Mouse (Mus musculus) lung, embryonic 15.5 days (tissue): Measurements from ENCODE around the gene Ints13. TPM values are rescaled to one million over a fixed set of nuclear protein-coding genes. Genes with fewer than 3 reads are reported as not detected.

ENCODE experiments used
- ATAC-seq: fragments of 200-750 bp; cut with Nextera tagmentation; 2 replicates; pipeline ENCODE4 v1.8.0; 2017; ENCODE audit warnings: moderate number of reproducible peaks, borderline replicate concordance; ENCODE audit not compliant: low FRiP score, low TSS enrichment; ENCODE audit errors: extremely low read depth
- H3K27ac ChIP-seq: fragments of 300-500 bp; sonication (generic); 2 replicates; pipeline ENCODE4 v1.5.1; 2015; ENCODE audit warnings: moderate library complexity, mild to moderate bottlenecking, inconsistent platforms
- H3K27me3 ChIP-seq: fragments of 300-500 bp; sonication (generic); 2 replicates; pipeline ENCODE4 v1.6.1; 2015; ENCODE audit warnings: inconsistent platforms
- H3K36me3 ChIP-seq: fragments of 300-500 bp; sonication (generic); 2 replicates; pipeline ENCODE4 v1.6.1; 2015; ENCODE audit warnings: inconsistent platforms
- H3K4me1 ChIP-seq: fragments of 300-500 bp; sonication (generic); 2 replicates; pipeline ENCODE4 v1.6.1; 2015; ENCODE audit warnings: inconsistent platforms
- H3K4me2 ChIP-seq: fragments of 300-500 bp; sonication (generic); 2 replicates; pipeline ENCODE4 v1.6.1; 2015; ENCODE audit warnings: inconsistent platforms, mild to moderate bottlenecking, moderate library complexity
- H3K4me3 ChIP-seq: fragments of 300-500 bp; sonication (generic); 2 replicates; pipeline ENCODE4 v1.5.1; 2015; ENCODE audit warnings: mild to moderate bottlenecking, inconsistent platforms
- H3K9ac ChIP-seq: fragments of 300-500 bp; sonication (generic); 2 replicates; pipeline ENCODE4 v1.6.1; 2015; ENCODE audit warnings: inconsistent platforms
- H3K9me3 ChIP-seq: fragments of 300-500 bp; sonication (generic); 2 replicates; pipeline ENCODE4 v1.6.1; 2016; ENCODE audit warnings: inconsistent platforms
- WGBS: fragments of 180-500 bp; shearing (Covaris S2); methylation state at CpG from one replicate; pipeline ENCODE4 v1.1.7; 2015; 5-methylcytosine and 5-hydroxymethylcytosine counted together
- polyA plus RNA-seq: library from polyadenylated mRNA; unstranded; fragments of >200 nt; fragmentation: Nextera tagmentation; extraction: Ambion mirVana; gene quantifications from 2 replicates; pipeline ENCODE4 v1.2.1, GENCODE M21; 2015

The Ints13 gene
- polyA plus RNA-seq, 1 experiment from 2014 or later = 77.9 TPM

DNA sequence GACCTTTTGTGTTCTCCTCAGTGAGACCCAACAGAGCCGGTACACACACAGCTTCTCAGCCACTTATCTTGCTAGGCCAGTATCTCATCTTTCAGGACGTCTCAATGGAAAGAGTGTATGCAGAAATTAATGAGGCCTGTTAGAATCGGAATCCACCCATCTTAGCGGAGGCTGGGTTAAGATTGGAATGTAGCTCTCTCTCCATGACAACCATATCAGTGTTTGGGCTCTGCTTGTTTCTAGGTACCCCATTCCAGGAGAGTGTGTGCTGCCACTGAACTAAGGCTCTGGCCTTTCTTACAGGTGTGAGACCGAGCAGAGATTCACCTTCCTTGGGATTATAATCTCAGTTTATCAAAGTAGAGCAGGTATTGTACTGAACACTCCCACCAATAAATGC is 63.7 kb downstream of the Ints13 start:
- no peaks in the 10 kb centered on the region for H3K27me3 ChIP-seq
- ATAC-seq = peak; percentile 20; the same call in 1 of the 2 replicates
- no peak overlapping the region for H3K27ac ChIP-seq
- H3K36me3 ChIP-seq = no peaks in the 10 kb centered on the region
- no peak overlapping the region for H3K4me2 ChIP-seq
- H3K9ac ChIP-seq = no peak overlapping the region
- no peaks in the 10 kb centered on the region for H3K9me3 ChIP-seq
- 21% methylated on average over 5 of the region's 5 CpGs for WGBS
- peaks cover 15% of the 10 kb centered on the region for H3K4me1 ChIP-seq
- no peak overlapping the region for H3K4me3 ChIP-seq

GRCm38 (mm10) chr6:146513384-146513783 is 64.3 kb downstream of the Ints13 start:
- H3K36me3 ChIP-seq = no peaks in the 10 kb centered on the region
- peak; percentile 60; the same call in 1 of the 2 replicates for ATAC-seq
- 33% methylated on average over 8 of the region's 8 CpGs for WGBS
- H3K4me2 ChIP-seq = no peak overlapping the region
- H3K9ac ChIP-seq = no peak overlapping the region
- H3K27me3 ChIP-seq = no peaks in the 10 kb centered on the region
- peaks cover 15% of the 10 kb centered on the region for H3K4me1 ChIP-seq
- H3K9me3 ChIP-seq = no peaks in the 10 kb centered on the region
- H3K27ac ChIP-seq = no peak overlapping the region
- no peak overlapping the region for H3K4me3 ChIP-seq

GRCm38 (mm10) chr6:146511511-146511910 is 66.1 kb downstream of the Ints13 start:
- H3K4me2 ChIP-seq = no peak overlapping the region
- no peak for ATAC-seq
- 82% methylated on average over 8 of the region's 8 CpGs for WGBS

GRCm38 (mm10) chr6:146509891-146510290 is 67.7 kb downstream of the Ints13 start:
- Histone ChIP-seq H3K9me3 (no peaks in the 10 kb centered on the region), H3K27ac (no peak overlapping the region), H3K36me3 (no peaks in the 10 kb centered on the region), H3K9ac (no peak overlapping the region), H3K4me3 (no peak overlapping the region), H3K4me2 (no peak overlapping the region), H3K27me3 (no peaks in the 10 kb centered on the region), H3K4me1 (peaks cover 15% of the 10 kb centered on the region)
- no peak for ATAC-seq
- 81% methylated on average over 2 of the region's 2 CpGs for WGBS

More at GRCm38 (mm10) chr6:146511511-146511910, 66.1 kb downstream of the Ints13 start:
- Histone ChIP-seq H3K27ac (no peak overlapping the region), H3K4me1 (peaks cover 15% of the 10 kb centered on the region), H3K36me3 (no peaks in the 10 kb centered on the region), H3K9ac (no peak overlapping the region), H3K9me3 (no peaks in the 10 kb centered on the region), H3K4me3 (no peak overlapping the region), H3K27me3 (no peaks in the 10 kb centered on the region)

DNA sequence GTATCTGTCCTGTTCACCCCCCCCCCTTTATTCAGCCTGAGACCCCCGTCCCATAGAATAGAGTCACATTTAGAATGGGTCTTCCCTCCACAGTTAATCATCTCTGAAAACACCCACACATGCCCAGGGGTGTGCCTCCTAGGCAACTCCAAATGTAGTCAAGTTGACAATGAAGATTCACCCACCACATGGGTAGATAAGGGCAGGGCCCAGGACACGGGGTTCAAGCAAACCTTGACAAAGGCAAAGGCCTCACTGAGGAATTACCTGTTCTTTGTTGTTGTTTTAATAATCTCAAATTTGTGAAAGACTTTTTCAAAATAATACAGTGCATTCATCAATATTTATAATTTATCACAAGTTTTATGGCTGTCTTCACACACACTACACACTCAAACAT is 73.2 kb downstream of the Ints13 start:
- ATAC-seq = no peak
- WGBS = 78% methylated on average over 2 of the region's 2 CpGs
- no peaks in the 10 kb centered on the region for H3K36me3 ChIP-seq
- H3K4me1 ChIP-seq = peaks cover 11% of the 10 kb centered on the region; the same call in 1 of the 2 replicates
- no peak overlapping the region for H3K4me3 ChIP-seq
- no peak overlapping the region for H3K27ac ChIP-seq
- H3K9ac ChIP-seq = no peak overlapping the region
- no peaks in the 10 kb centered on the region for H3K9me3 ChIP-seq
- 0 out of 2 replicates have a peak, but pooled peaks cover 6% of the 10 kb centered on the region for H3K27me3 ChIP-seq
- no peak overlapping the region for H3K4me2 ChIP-seq

DNA sequence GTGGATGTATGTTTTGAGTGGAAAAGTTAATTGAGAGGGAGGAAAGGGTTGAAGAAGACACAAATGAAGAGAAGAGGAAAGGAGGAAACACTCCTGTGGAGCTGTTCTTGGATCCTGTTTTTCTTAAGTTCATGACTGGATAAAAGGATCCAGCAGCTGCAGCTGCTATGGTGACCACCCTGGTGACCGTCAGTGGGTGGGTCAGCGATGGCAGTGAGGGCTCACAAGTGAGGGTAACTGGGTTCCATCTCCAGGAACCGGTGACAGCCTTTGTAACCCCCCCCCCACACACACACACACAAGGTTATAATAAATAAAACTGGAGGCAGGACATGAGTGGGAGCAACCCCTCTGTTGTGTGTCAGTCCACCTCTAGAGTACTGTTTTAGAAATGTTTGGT is 74.8 kb downstream of the Ints13 start:
- H3K4me3 ChIP-seq = peak overlapping the region; percentile 78
- no peak for ATAC-seq
- 32% methylated on average over 3 of the region's 3 CpGs for WGBS
- H3K27me3 ChIP-seq = 0 out of 2 replicates have a peak, but pooled peaks cover 6% of the 10 kb centered on the region
- no peak overlapping the region for H3K27ac ChIP-seq
- peaks cover 11% of the 10 kb centered on the region; the same call in 1 of the 2 replicates for H3K4me1 ChIP-seq
- no peaks in the 10 kb centered on the region for H3K36me3 ChIP-seq
- H3K9ac ChIP-seq = no peak overlapping the region; the same call in 1 of the 2 replicates
- H3K4me2 ChIP-seq = peak overlapping the region; percentile 92
- H3K9me3 ChIP-seq = no peaks in the 10 kb centered on the region

- peaks cover 11% of the 10 kb centered on the region; the same call in 1 of the 2 replicates for H3K4me1 ChIP-seq
- WGBS = under 1% methylated on average over 65 of the region's 70 CpGs
- 0 out of 2 replicates have a peak, but pooled peaks cover 6% of the 10 kb centered on the region for H3K27me3 ChIP-seq
- H3K9me3 ChIP-seq = no peaks in the 10 kb centered on the region
- H3K4me3 ChIP-seq = peak within 1 kb of the TSS; percentile 78
- H3K9ac ChIP-seq = peak within 1 kb of the TSS; percentile 59
- no peaks in the 10 kb centered on the region for H3K36me3 ChIP-seq
- peak within 1 kb of the TSS; percentile 72 for H3K27ac ChIP-seq
- peak; percentile 97 for ATAC-seq
- peak within 1 kb of the TSS; percentile 92 for H3K4me2 ChIP-seq
Observed at GRCm38 (mm10) chr6:146501866-146502804, 75.5 kb downstream of the Ints13 start, which contains the start of gene Itpr2. TSS of gene Itpr2 (minus strand) at chr6:146502223.

GRCm38 (mm10) chr6:146501316-146501865 is 76.2 kb downstream of the Ints13 start:
- Histone ChIP-seq H3K9ac (peak overlapping the region; percentile 59), H3K4me1 (peaks cover 11% of the 10 kb centered on the region; the same call in 1 of the 2 replicates), H3K27me3 (0 out of 2 replicates have a peak, but pooled peaks cover 6% of the 10 kb centered on the region), H3K4me3 (peak overlapping the region; percentile 78), H3K27ac (peak overlapping the region; percentile 72), H3K36me3 (no peaks in the 10 kb centered on the region), H3K4me2 (peak overlapping the region; percentile 92), H3K9me3 (no peaks in the 10 kb centered on the region)
- WGBS = under 1% methylated on average over 30 of the region's 30 CpGs
- ATAC-seq = peak; percentile 49

DNA sequence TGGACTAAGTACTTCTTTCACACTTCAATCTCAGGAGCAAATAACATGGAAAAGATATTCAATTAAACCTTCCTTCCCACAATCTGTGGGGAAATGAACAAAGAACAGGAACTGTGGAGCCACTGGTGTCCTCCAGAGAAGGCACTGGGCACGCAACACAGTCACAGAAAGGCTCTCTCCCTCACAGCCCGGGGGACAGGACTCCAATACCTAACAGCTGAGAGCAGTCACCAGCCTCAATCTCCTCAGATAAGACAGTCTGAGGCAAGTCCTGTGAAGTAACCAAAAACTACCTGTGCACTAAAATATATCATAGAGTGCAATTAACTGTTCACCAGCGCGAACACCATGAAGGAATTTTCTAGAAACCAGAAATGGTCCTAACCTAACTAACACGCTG is 76.9 kb downstream of the Ints13 start:
- H3K27ac ChIP-seq = peak overlapping the region; percentile 72; the same call in 1 of the 2 replicates

DNA sequence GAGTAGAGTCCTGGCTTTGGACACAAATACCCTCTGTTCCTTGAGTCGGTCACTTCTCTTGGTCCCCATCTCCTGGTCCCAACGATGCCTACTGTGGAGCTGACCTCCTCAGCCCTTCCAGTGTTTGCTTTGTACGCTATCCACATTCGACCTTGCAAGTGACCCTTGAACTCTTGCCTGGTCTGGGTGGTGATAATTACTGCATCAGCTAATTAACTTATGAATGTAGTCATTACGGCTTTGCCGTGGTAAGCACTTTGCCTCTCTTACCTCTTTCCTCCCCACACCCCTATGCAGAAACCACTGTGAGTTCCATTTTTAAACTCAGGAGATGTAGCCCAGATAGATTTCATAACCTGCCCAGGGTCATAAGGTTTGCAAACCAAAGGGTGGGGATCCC is 77.4 kb downstream of the Ints13 start:
- no peak for ATAC-seq
- H3K27ac ChIP-seq = no peak overlapping the region
- H3K4me3 ChIP-seq = no peak overlapping the region

More for the DNA sequence above, 76.9 kb downstream of the Ints13 start:
- no peaks in the 10 kb centered on the region for H3K9me3 ChIP-seq
- peak overlapping the region; percentile 78 for H3K4me3 ChIP-seq
- H3K4me2 ChIP-seq = peak overlapping the region; percentile 92
- 0 out of 2 replicates have a peak, but pooled peaks cover 6% of the 10 kb centered on the region for H3K27me3 ChIP-seq
- H3K4me1 ChIP-seq = peaks cover 11% of the 10 kb centered on the region; the same call in 1 of the 2 replicates
- WGBS = 61% methylated on average over 5 of the region's 5 CpGs
- H3K36me3 ChIP-seq = no peaks in the 10 kb centered on the region
- ATAC-seq = no peak
- no peak overlapping the region for H3K9ac ChIP-seq

More for the DNA sequence above, 77.4 kb downstream of the Ints13 start:
- Histone ChIP-seq H3K27me3 (0 out of 2 replicates have a peak, but pooled peaks cover 6% of the 10 kb centered on the region), H3K9ac (no peak overlapping the region), H3K4me1 (peaks cover 11% of the 10 kb centered on the region; the same call in 1 of the 2 replicates), H3K4me2 (no peak overlapping the region), H3K36me3 (no peaks in the 10 kb centered on the region), H3K9me3 (no peaks in the 10 kb centered on the region)
- 70% methylated on average over 6 of the region's 6 CpGs for WGBS
